Comparison of ENCODE assay signal across 14 mouse cellular contexts in genomic region chr9:69334106-69334505, GRCm38 (mm10).
A peak's percentile ranks its signal among the peaks of the same experiment; 100 is the strongest.
DNase-seq lines count a peak whose midpoint lies in the region; ATAC-seq and TF ChIP-seq lines count a peak whose summit lies in the region.
"Had no signal": no experiment of that assay in that cellular context is flagged by ENCODE, and none has a peak within 500 bp of the region (broad histone marks: within the 10 kb centered on the region; RNA-seq: fewer than 3 reads in every experiment).

No protein-coding gene starts in this region.

- H3K4me2 ChIP-seq in stomach, embryonic 14.5 days (replicated peaks; ENCODE audit: low read depth, low read length): no peak overlapping the region
- no peak overlapping the region for H3K4me2 ChIP-seq in stomach, postnatal 0 days (replicated peaks; ENCODE audit: low read depth)
- H3K4me2 ChIP-seq in kidney, postnatal 0 days (ENCODE audit: low read length): 0 out of 2 replicates have a peak overlapping the region, but pooled peaks have one; percentile 5
- H3K4me2 ChIP-seq in forebrain, embryonic 16.5 days (ENCODE audit: low read length): no peak overlapping the region
- H3K4me2 ChIP-seq: neural tube, embryonic 12.5 days had no signal

- no peak for TF ChIP-seq EP300 in stomach, postnatal 0 days (optimal IDR thresholded peaks at IDR 0.05)

- no peak for TF ChIP-seq CTCF in stomach, postnatal 0 days (IDR thresholded peaks at IDR 0.05; ENCODE audit: low read depth)
- TF ChIP-seq CTCF in kidney, postnatal 0 days (IDR thresholded peaks at IDR 0.05; ENCODE audit: low read depth): no peak

- peak; percentile 41 to 68 for DNase-seq in kidney, adult 8-10 months
- DNase-seq in kidney, postnatal 4 days: no peak
- DNase-seq in stomach, postnatal 0 days (ENCODE audit: low spot score): no peak
- DNase-seq in kidney, postnatal 0 days (ENCODE audit: low spot score): peak; percentile 74
- DNase-seq in yolk sac, embryonic 10.5 days (ENCODE audit: low spot score): peak; percentile 53
- DNase-seq in right cerebral cortex, postnatal 10 days (ENCODE audit: low spot score in 2 of 2): no peak
- DNase-seq: cerebellum, postnatal 36 days; gastrocnemius, postnatal 25 days had no signal

- H3K9me3 ChIP-seq in stomach, embryonic 14.5 days (ENCODE audit: control insufficient read depth, low read depth, low read length): no peaks in the 10 kb centered on the region
- H3K9me3 ChIP-seq in stomach, postnatal 0 days (ENCODE audit: control insufficient read depth, low read length): no peaks in the 10 kb centered on the region
- no peaks in the 10 kb centered on the region for H3K9me3 ChIP-seq in kidney, postnatal 0 days (replicated peaks; ENCODE audit: low read length)
- H3K9me3 ChIP-seq in forebrain, embryonic 16.5 days (ENCODE audit: control insufficient read depth, low read length): no peaks in the 10 kb centered on the region
- H3K9me3 ChIP-seq: forebrain, embryonic 10.5 days; neural tube, embryonic 12.5 days had no signal

- no peak overlapping the region for H3K9ac ChIP-seq in stomach, embryonic 14.5 days (replicated peaks; ENCODE audit: low read depth, low read length)
- no peak overlapping the region for H3K9ac ChIP-seq in stomach, postnatal 0 days (ENCODE audit: low read length)
- no peak overlapping the region for H3K9ac ChIP-seq in kidney, postnatal 0 days (ENCODE audit: low read depth, low read length)
- no peak overlapping the region for H3K9ac ChIP-seq in forebrain, embryonic 16.5 days (replicated peaks; ENCODE audit: low read depth, low read length)
- H3K9ac ChIP-seq: neural tube, embryonic 12.5 days had no signal

- ATAC-seq in stomach, embryonic 14.5 days (ENCODE audit: insufficient number of reproducible peaks, insufficient read depth, low FRiP score, low read depth): no peak
- no peak for ATAC-seq in stomach, postnatal 0 days (ENCODE audit: low FRiP score, low TSS enrichment)
- ATAC-seq in kidney, postnatal 0 days (replicated peaks; ENCODE audit: low FRiP score, low read depth): no peak
- no peak for ATAC-seq in forebrain, embryonic 16.5 days
- ATAC-seq: activated CD4-positive, CD25-positive, alpha-beta regulatory T cell, adult 4 months had no signal

- peaks cover 8% of the 10 kb centered on the region; the same call in 1 of the 2 replicates for H3K4me1 ChIP-seq in stomach, embryonic 14.5 days (ENCODE audit: control insufficient read depth, insufficient read depth, low read length)
- H3K4me1 ChIP-seq in stomach, postnatal 0 days (replicated peaks; ENCODE audit: control insufficient read depth, insufficient read depth): no peaks in the 10 kb centered on the region; the same call in 1 of the 2 replicates
- peaks cover 15% of the 10 kb centered on the region; the same call in 1 of the 2 replicates for H3K4me1 ChIP-seq in kidney, postnatal 0 days (replicated peaks; ENCODE audit: insufficient read depth, low read length)
- H3K4me1 ChIP-seq in forebrain, embryonic 16.5 days (replicated peaks; ENCODE audit: control insufficient read depth, insufficient read depth, low read length): peaks cover 4% of the 10 kb centered on the region

- H3K36me3 ChIP-seq in stomach, embryonic 14.5 days (ENCODE audit: control insufficient read depth, insufficient read depth, low read length): no peaks in the 10 kb centered on the region
- H3K36me3 ChIP-seq in stomach, postnatal 0 days (ENCODE audit: control insufficient read depth, insufficient read depth, low read length): no peaks in the 10 kb centered on the region
- no peaks in the 10 kb centered on the region for H3K36me3 ChIP-seq in kidney, postnatal 0 days (ENCODE audit: insufficient read depth, low read length)
- H3K36me3 ChIP-seq in forebrain, embryonic 16.5 days (ENCODE audit: control insufficient read depth, insufficient read depth): no peaks in the 10 kb centered on the region
- H3K36me3 ChIP-seq: forebrain, embryonic 10.5 days; neural tube, embryonic 12.5 days had no signal

- H3K27me3 ChIP-seq in stomach, embryonic 14.5 days (ENCODE audit: control insufficient read depth, insufficient read depth, low read length): no peaks in the 10 kb centered on the region
- H3K27me3 ChIP-seq in stomach, postnatal 0 days (ENCODE audit: control insufficient read depth, insufficient read depth, low read length): no peaks in the 10 kb centered on the region
- no peaks in the 10 kb centered on the region for H3K27me3 ChIP-seq in kidney, postnatal 0 days (ENCODE audit: insufficient read depth, low read length)
- no peaks in the 10 kb centered on the region for H3K27me3 ChIP-seq in forebrain, embryonic 16.5 days (replicated peaks; ENCODE audit: control insufficient read depth, insufficient read depth, low read length)
- H3K27me3 ChIP-seq: neural tube, embryonic 12.5 days had no signal

- WGBS in stomach, embryonic 14.5 days: 40% methylated on average over 8 of the region's 8 CpGs
- WGBS in stomach, postnatal 0 days: 29% methylated on average over 8 of the region's 8 CpGs
- 51% methylated on average over 8 of the region's 8 CpGs for WGBS in kidney, postnatal 0 days
- WGBS in forebrain, embryonic 16.5 days: 14% methylated on average over 8 of the region's 8 CpGs

- H3K4me3 ChIP-seq in stomach, embryonic 14.5 days (ENCODE audit: low read depth, low read length): no peak overlapping the region
- H3K4me3 ChIP-seq in stomach, postnatal 0 days (ENCODE audit: low read depth, low read length): no peak overlapping the region
- H3K4me3 ChIP-seq in kidney, postnatal 0 days (replicated peaks; ENCODE audit: low read depth, low read length): no peak overlapping the region
- H3K4me3 ChIP-seq in forebrain, embryonic 16.5 days (replicated peaks; ENCODE audit: low read length): no peak overlapping the region
- H3K4me3 ChIP-seq: forebrain, embryonic 10.5 days; megakaryocyte, embryonic 14.5 days; neural tube, embryonic 12.5 days had no signal

- peak overlapping the region; percentile 48; the same call in 1 of the 2 replicates for H3K27ac ChIP-seq in stomach, embryonic 14.5 days (ENCODE audit: low read length)
- no peak overlapping the region for H3K27ac ChIP-seq in stomach, postnatal 0 days (replicated peaks)
- H3K27ac ChIP-seq in kidney, postnatal 0 days: no peak overlapping the region
- no peak overlapping the region for H3K27ac ChIP-seq in forebrain, embryonic 16.5 days (ENCODE audit: low read length)
- H3K27ac ChIP-seq: neural tube, embryonic 12.5 days had no signal

Comparison
In these comparisons a context has a peak if more than half of its experiments do, and no peak if none do; other contexts are left out.
1. DNase-seq: peak in kidney, adult 8-10 months (2 of 2), kidney, postnatal 0 days (single experiment) and yolk sac, embryonic 10.5 days (single experiment); none in kidney, postnatal 4 days (0 of 2), stomach, postnatal 0 days (single experiment) and right cerebral cortex, postnatal 10 days (0 of 2).